Mouse (Mus musculus) hindbrain, embryonic 11.5 days (tissue): ENCODE measurements around the gene Spata33. TPM values are rescaled to one million over a fixed set of nuclear protein-coding genes. Genes with fewer than 3 reads are reported as not detected.
A peak's percentile ranks its signal among the peaks of the same experiment; 100 is the strongest.
"Not testable (repeated sequence)": the region's sequence is repeated elsewhere in the genome, so short reads cannot be mapped to it uniquely, and the experiment has no call there.

Source experiments
- ATAC-seq: fragments of 200-750 bp; cut with Nextera tagmentation; 2 replicates; pipeline ENCODE4 v1.8.0; 2017; ENCODE audit warnings: mild to moderate bottlenecking, moderate TSS enrichment, moderate library complexity; ENCODE audit not compliant: low FRiP score
- DNase-seq: peaks from one replicate; pipeline ENCODE4 v3.0.0-alpha.2; 2015; ENCODE audit warnings: low spot score
- H3K27ac ChIP-seq: fragments of 300-500 bp; sonication (generic); 2 replicates; pipeline ENCODE4 v1.5.1; 2014; ENCODE audit warnings: mild to moderate bottlenecking, low read depth, low read length
- H3K27me3 ChIP-seq: fragments of 300-500 bp; sonication (generic); 2 replicates; pipeline ENCODE4 v1.6.1; 2014; ENCODE audit warnings: mild to moderate bottlenecking, low read length, moderate library complexity, mixed read lengths; ENCODE audit not compliant: control insufficient read depth, insufficient read depth
- H3K36me3 ChIP-seq: fragments of 300-500 bp; sonication (generic); 2 replicates; pipeline ENCODE4 v1.6.1; 2014; ENCODE audit warnings: mild to moderate bottlenecking, low read length, moderate library complexity, mixed read lengths; ENCODE audit not compliant: control insufficient read depth, insufficient read depth
- H3K4me1 ChIP-seq: fragments of 300-500 bp; sonication (generic); replicated peaks from 2 replicates; pipeline ENCODE4 v1.6.1; 2014; ENCODE audit warnings: low read length, mixed read lengths; ENCODE audit not compliant: control insufficient read depth, insufficient read depth
- H3K4me2 ChIP-seq: fragments of 300-500 bp; sonication (generic); replicated peaks from 2 replicates; pipeline ENCODE4 v1.6.1; 2014; ENCODE audit warnings: mild to moderate bottlenecking, low read depth, low read length
- H3K4me3 ChIP-seq: fragments of 300-500 bp; sonication (generic); 2 replicates; pipeline ENCODE4 v1.5.1; 2014; ENCODE audit warnings: low read depth, low read length
- H3K9ac ChIP-seq: fragments of 300-500 bp; sonication (generic); 2 replicates; pipeline ENCODE4 v1.6.1; 2014; ENCODE audit warnings: low read depth, low read length
- H3K9me3 ChIP-seq: fragments of 300-500 bp; sonication (generic); 2 replicates; pipeline ENCODE4 v1.6.1; 2016; ENCODE audit warnings: low read length; ENCODE audit not compliant: control insufficient read depth
- WGBS: fragments of 180-500 bp; shearing (Covaris S2); extraction: QIAGEN DNeasy Blood & Tissue Kit; methylation state at CpG from one replicate; pipeline ENCODE4 v1.1.7; 2014; 5-methylcytosine and 5-hydroxymethylcytosine counted together
- polyA plus RNA-seq: library from polyadenylated mRNA; unstranded; fragments of >200 nt; fragmentation: Nextera tagmentation; extraction: Ambion mirVana; gene quantifications from 2 replicates; pipeline ENCODE4 v1.2.1, GENCODE M21; 2014

Gene Spata33
- polyA plus RNA-seq, 1 experiment from 2014 or later = 5.5 TPM

GRCm38 (mm10) chr8:123224278-123225266 lies 11.9 kb downstream of the Spata33 start, which contains the start of gene Cdk10:
Gene Cdk10, plus strand, starts transcription at chr8:123224842.
- Histone ChIP-seq H3K4me1 (peaks cover 6% of the 10 kb centered on the region), H3K9me3 (no peaks in the 10 kb centered on the region), H3K36me3 (no peaks in the 10 kb centered on the region), H3K9ac (peak within 1 kb of the TSS; percentile 90), H3K27me3 (no peaks in the 10 kb centered on the region), H3K27ac (peak within 1 kb of the TSS; percentile 47), H3K4me3 (peak within 1 kb of the TSS; percentile 84), H3K4me2 (peak within 1 kb of the TSS; percentile 87)
- 4% methylated on average over 59 of the region's 59 CpGs for WGBS
- DNase-seq (peak; percentile 97), ATAC-seq (peak; percentile 78)

- ATAC-seq = no peak
- no peaks in the 10 kb centered on the region for H3K36me3 ChIP-seq
- H3K27ac ChIP-seq = no peak overlapping the region
- no peaks in the 10 kb centered on the region for H3K27me3 ChIP-seq
- no peak overlapping the region for H3K9ac ChIP-seq
- H3K4me3 ChIP-seq = no peak overlapping the region
- no peaks in the 10 kb centered on the region for H3K9me3 ChIP-seq
- WGBS = 90% methylated on average over 1 of the region's 1 CpGs
- no peak for DNase-seq
- no peak overlapping the region for H3K4me2 ChIP-seq
- H3K4me1 ChIP-seq = peaks cover 6% of the 10 kb centered on the region
Measured at GRCm38 (mm10) chr8:123228416-123228815, 15.8 kb downstream of the Spata33 start.

GRCm38 (mm10) chr8:123230326-123230725 lies 17.7 kb downstream of the Spata33 start:
- 90% methylated on average over 10 of the region's 11 CpGs for WGBS
- not testable (repeated sequence) for H3K9ac ChIP-seq, H3K4me3 ChIP-seq, H3K4me1 ChIP-seq, ATAC-seq, H3K27ac ChIP-seq, H3K9me3 ChIP-seq, H3K4me2 ChIP-seq, H3K36me3 ChIP-seq, DNase-seq
- peaks cover 13% of the 10 kb centered on the region for H3K27me3 ChIP-seq

- no peak overlapping the region for H3K9ac ChIP-seq
- H3K36me3 ChIP-seq = no peaks in the 10 kb centered on the region
- peaks cover 19% of the 10 kb centered on the region for H3K27me3 ChIP-seq
- no peaks in the 10 kb centered on the region for H3K9me3 ChIP-seq
- H3K4me2 ChIP-seq = no peak overlapping the region
- no peak overlapping the region for H3K4me3 ChIP-seq
- DNase-seq (peak; percentile 22), ATAC-seq (no peak)
- peaks cover 6% of the 10 kb centered on the region for H3K4me1 ChIP-seq
- H3K27ac ChIP-seq = no peak overlapping the region
- 56% methylated on average over 5 of the region's 5 CpGs for WGBS
Measured at GRCm38 (mm10) chr8:123231742-123232141, 19.1 kb downstream of the Spata33 start.

- no peak overlapping the region for H3K27ac ChIP-seq
- WGBS = 42% methylated on average over 7 of the region's 7 CpGs
- H3K9ac ChIP-seq = no peak overlapping the region
- no peak for DNase-seq
- H3K9me3 ChIP-seq = no peaks in the 10 kb centered on the region
- no peak overlapping the region; the same call in 1 of the 2 replicates for H3K4me2 ChIP-seq
- no peak overlapping the region for H3K4me3 ChIP-seq
- no peak for ATAC-seq
- peaks cover 20% of the 10 kb centered on the region for H3K27me3 ChIP-seq
- peaks cover 6% of the 10 kb centered on the region for H3K4me1 ChIP-seq
- H3K36me3 ChIP-seq = no peaks in the 10 kb centered on the region
Measured at GRCm38 (mm10) chr8:123232553-123232952, 19.9 kb downstream of the Spata33 start.

GRCm38 (mm10) chr8:123233300-123233699 lies 20.7 kb downstream of the Spata33 start:
- no peak for ATAC-seq
- H3K4me1 ChIP-seq = peaks cover 6% of the 10 kb centered on the region
- WGBS = 58% methylated on average over 13 of the region's 13 CpGs

GRCm38 (mm10) chr8:123233760-123234159 lies 21.1 kb downstream of the Spata33 start:
- DNase-seq (no peak), ATAC-seq (no peak)
- Histone ChIP-seq H3K36me3 (no peaks in the 10 kb centered on the region), H3K27me3 (peaks cover 21% of the 10 kb centered on the region), H3K9me3 (no peaks in the 10 kb centered on the region), H3K4me1 (peaks cover 6% of the 10 kb centered on the region), H3K9ac (no peak overlapping the region), H3K27ac (no peak overlapping the region), H3K4me2 (no peak overlapping the region), H3K4me3 (no peak overlapping the region)
- WGBS = 76% methylated on average over 11 of the region's 11 CpGs

More at GRCm38 (mm10) chr8:123233300-123233699, 20.7 kb downstream of the Spata33 start:
- H3K27ac ChIP-seq = no peak overlapping the region
- H3K36me3 ChIP-seq = no peaks in the 10 kb centered on the region
- peaks cover 21% of the 10 kb centered on the region for H3K27me3 ChIP-seq
- H3K4me2 ChIP-seq = no peak overlapping the region
- H3K9ac ChIP-seq = no peak overlapping the region
- H3K9me3 ChIP-seq = no peaks in the 10 kb centered on the region
- no peak overlapping the region for H3K4me3 ChIP-seq
- no peak for DNase-seq

GRCm38 (mm10) chr8:123234918-123235519 lies 22.4 kb downstream of the Spata33 start:
- ATAC-seq (no peak), DNase-seq (no peak)
- peak overlapping the region; percentile 52 for H3K9ac ChIP-seq
- WGBS = 39% methylated on average over 13 of the region's 13 CpGs
- peak overlapping the region; percentile 43 for H3K4me3 ChIP-seq
- H3K36me3 ChIP-seq = no peaks in the 10 kb centered on the region
- peak overlapping the region; percentile 88 for H3K4me2 ChIP-seq
- H3K9me3 ChIP-seq = no peaks in the 10 kb centered on the region
- H3K27me3 ChIP-seq = peaks cover 21% of the 10 kb centered on the region
- peaks cover 6% of the 10 kb centered on the region for H3K4me1 ChIP-seq
- H3K27ac ChIP-seq = no peak overlapping the region
